Mouse (Mus musculus) Muller cell, postnatal 12 days (primary cell): ENCODE measurements around the gene Shmt2.

Experiments
- DNase-seq: peaks from one replicate; pipeline ENCODE4 v3.0.0-alpha.2; 2015; ENCODE audit errors: inconsistent ontology term

Gene Shmt2

GRCm38 (mm10) chr10:127522088-127522581 lies at the start of gene Shmt2:
TSS of gene Shmt2 (minus strand) at chr10:127522444.
- peak; percentile 91 for DNase-seq

- DNase-seq = no peak
Observed at GRCm38 (mm10) chr10:127570937-127571641, 48.8 kb upstream of the Shmt2 start.

GRCm38 (mm10) chr10:127570384-127570783 lies 48.1 kb upstream of the Shmt2 start:
- DNase-seq = no peak

GRCm38 (mm10) chr10:127569450-127569849 lies 47.2 kb upstream of the Shmt2 start:
- DNase-seq = peak; percentile 69

- DNase-seq = no peak
Observed at GRCm38 (mm10) chr10:127566553-127567326, 44.5 kb upstream of the Shmt2 start.

- no peak for DNase-seq
Observed at GRCm38 (mm10) chr10:127564301-127564700, 42.1 kb upstream of the Shmt2 start.

- no peak for DNase-seq
Observed at GRCm38 (mm10) chr10:127563840-127564239, 41.6 kb upstream of the Shmt2 start.

- DNase-seq = no peak
Observed at GRCm38 (mm10) chr10:127561145-127561544, 38.9 kb upstream of the Shmt2 start.

GRCm38 (mm10) chr10:127557397-127557796 lies 35.2 kb upstream of the Shmt2 start:
- no peak for DNase-seq

GRCm38 (mm10) chr10:127555703-127556102 lies 33.5 kb upstream of the Shmt2 start:
- DNase-seq = peak; percentile 60

GRCm38 (mm10) chr10:127549892-127550291 lies 27.6 kb upstream of the Shmt2 start:
- no peak for DNase-seq

- no peak for DNase-seq
Observed at GRCm38 (mm10) chr10:127548236-127548635, 26.0 kb upstream of the Shmt2 start.

- no peak for DNase-seq
Observed at GRCm38 (mm10) chr10:127546505-127546904, 24.3 kb upstream of the Shmt2 start.

- no peak for DNase-seq
Observed at GRCm38 (mm10) chr10:127544375-127544774, 22.1 kb upstream of the Shmt2 start.

- no peak for DNase-seq
Observed at GRCm38 (mm10) chr10:127543916-127544315, 21.7 kb upstream of the Shmt2 start.

GRCm38 (mm10) chr10:127542720-127543119 lies 20.5 kb upstream of the Shmt2 start:
- peak; percentile 56 for DNase-seq

GRCm38 (mm10) chr10:127542084-127542483 lies 19.8 kb upstream of the Shmt2 start:
- DNase-seq = peak; percentile 93

GRCm38 (mm10) chr10:127541510-127541909 lies 19.3 kb upstream of the Shmt2 start:
- no peak for DNase-seq

GRCm38 (mm10) chr10:127537854-127538583 lies 15.8 kb upstream of the Shmt2 start:
- peak; percentile 60 for DNase-seq

- DNase-seq = no peak
Observed at GRCm38 (mm10) chr10:127536586-127537314, 14.5 kb upstream of the Shmt2 start.

- no peak for DNase-seq
Observed at GRCm38 (mm10) chr10:127534929-127535384, 12.7 kb upstream of the Shmt2 start.
